Mouse (Mus musculus) neural tube, embryonic 11.5 days (tissue): ENCODE results near the gene Lysmd3. TPM values are rescaled to one million over a fixed set of nuclear protein-coding genes. Genes with fewer than 3 reads are reported as not detected.

Experiments used
- ATAC-seq: fragments of 200-750 bp; cut with Nextera tagmentation; 2 replicates; pipeline ENCODE4 v1.8.0; 2017; ENCODE audit warnings: moderate number of reproducible peaks, mild to moderate bottlenecking, moderate TSS enrichment, moderate library complexity; ENCODE audit not compliant: insufficient read depth, low FRiP score, low TSS enrichment
- DNase-seq: peaks from one replicate; pipeline ENCODE4 v3.0.0-alpha.2; 2015; ENCODE audit warnings: low spot score
- H3K27ac ChIP-seq: fragments of 300-500 bp; sonication (generic); 2 replicates; pipeline ENCODE4 v1.5.1; 2014; ENCODE audit warnings: low read depth, mild to moderate bottlenecking, low read length
- H3K27me3 ChIP-seq: fragments of 300-500 bp; sonication (generic); 2 replicates; pipeline ENCODE4 v1.6.1; 2014; ENCODE audit warnings: mild to moderate bottlenecking, low read length, mixed read lengths; ENCODE audit not compliant: control insufficient read depth, insufficient read depth
- H3K36me3 ChIP-seq: fragments of 300-500 bp; sonication (generic); 2 replicates; pipeline ENCODE4 v1.6.1; 2014; ENCODE audit warnings: mild to moderate bottlenecking, low read length, moderate library complexity, mixed read lengths; ENCODE audit not compliant: control insufficient read depth, insufficient read depth
- H3K4me1 ChIP-seq: fragments of 300-500 bp; sonication (generic); 2 replicates; pipeline ENCODE4 v1.6.1; 2014; ENCODE audit warnings: low read length, mixed read lengths; ENCODE audit not compliant: control insufficient read depth, insufficient read depth
- H3K4me2 ChIP-seq: fragments of 300-500 bp; sonication (generic); 2 replicates; pipeline ENCODE4 v1.6.1; 2014; ENCODE audit warnings: low read depth, mild to moderate bottlenecking, moderate library complexity
- H3K4me3 ChIP-seq: fragments of 300-500 bp; sonication (generic); 2 replicates; pipeline ENCODE4 v1.5.1; 2014; ENCODE audit warnings: low read depth, low read length
- H3K9ac ChIP-seq: fragments of 300-500 bp; sonication (generic); 2 replicates; pipeline ENCODE4 v1.6.1; 2014; ENCODE audit warnings: mild to moderate bottlenecking, low read length
- H3K9me3 ChIP-seq: fragments of 300-500 bp; sonication (generic); 2 replicates; pipeline ENCODE4 v1.6.1; 2016; ENCODE audit warnings: low read length; ENCODE audit not compliant: control insufficient read depth
- WGBS: fragments of 180-500 bp; shearing (Covaris S2); extraction: QIAGEN DNeasy Blood & Tissue Kit; methylation state at CpG from one replicate; pipeline ENCODE4 v1.1.7; 2014; 5-methylcytosine and 5-hydroxymethylcytosine counted together
- polyA plus RNA-seq: library from polyadenylated mRNA; unstranded; fragments of >200 nt; fragmentation: Nextera tagmentation; extraction: Ambion mirVana; gene quantifications from 2 replicates; pipeline ENCODE4 v1.2.1, GENCODE M21; 2014

Gene Lysmd3
- polyA plus RNA-seq, 1 experiment from 2014 or later, result 39.5 TPM

DNA sequence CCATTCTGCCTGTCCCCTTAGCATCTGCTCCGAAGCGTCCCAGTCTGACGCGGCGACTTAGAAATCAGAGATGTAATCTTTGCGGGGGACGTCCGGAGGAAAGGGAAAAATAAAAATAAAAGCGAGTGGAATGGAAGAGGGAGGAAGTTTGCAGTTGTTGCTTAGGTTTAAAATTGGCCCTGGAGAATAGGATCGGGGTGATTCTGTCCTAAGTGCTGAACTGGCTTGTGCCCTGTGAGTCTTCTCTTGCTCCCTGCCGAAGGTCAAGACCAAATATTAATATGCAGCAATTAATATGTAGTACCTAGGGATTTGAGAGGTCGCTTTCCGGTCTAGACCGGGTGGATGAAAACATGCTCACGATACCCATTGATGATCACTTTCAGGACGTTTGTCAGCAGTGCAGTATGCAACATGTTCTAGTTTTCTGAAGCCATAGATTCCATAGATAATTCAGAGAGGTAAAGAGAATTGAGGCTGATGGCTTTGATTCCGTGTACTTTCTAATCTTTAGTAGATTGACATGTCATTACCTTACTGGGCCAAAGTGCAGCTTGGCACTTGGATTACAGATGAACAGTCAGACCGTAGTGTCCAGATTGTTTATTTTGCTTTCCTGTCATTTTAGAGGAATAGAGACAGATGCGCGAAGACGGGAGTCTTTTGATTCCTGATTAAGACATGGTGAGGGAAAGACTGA lies 740 bp downstream of the Lysmd3 start:
- Histone ChIP-seq H3K9me3 (no peaks in the 10 kb centered on the region), H3K4me1 (no peaks in the 10 kb centered on the region; the same call in 1 of the 2 replicates), H3K9ac (peak overlapping the region; percentile 87), H3K27me3 (no peaks in the 10 kb centered on the region), H3K4me3 (peak overlapping the region; percentile 80), H3K27ac (peak overlapping the region; percentile 90; the same call in 1 of the 2 replicates), H3K36me3 (no peaks in the 10 kb centered on the region), H3K4me2 (peak overlapping the region; percentile 61)
- DNase-seq, result no peak
- WGBS, result 12% methylated on average over 21 of the region's 21 CpGs
- ATAC-seq, result peak; percentile 5; the same call in 1 of the 2 replicates

GRCm38 (mm10) chr13:81663566-81664330 lies 6.3 kb downstream of the Lysmd3 start:
- Histone ChIP-seq H3K9ac (no peak overlapping the region), H3K4me1 (no peaks in the 10 kb centered on the region; the same call in 1 of the 2 replicates), H3K27ac (no peak overlapping the region), H3K4me3 (no peak overlapping the region), H3K4me2 (no peak overlapping the region), H3K9me3 (no peaks in the 10 kb centered on the region), H3K36me3 (peaks cover 3% of the 10 kb centered on the region), H3K27me3 (no peaks in the 10 kb centered on the region)
- ATAC-seq (no peak), DNase-seq (no peak)
- 92% methylated on average over 12 of the region's 12 CpGs for WGBS

- H3K27me3 ChIP-seq, result no peaks in the 10 kb centered on the region
- no peak for DNase-seq
- no peak overlapping the region for H3K9ac ChIP-seq
- no peak overlapping the region for H3K4me2 ChIP-seq
- H3K4me1 ChIP-seq, result no peaks in the 10 kb centered on the region
- ATAC-seq, result no peak
- H3K27ac ChIP-seq, result no peak overlapping the region
- peaks cover 6% of the 10 kb centered on the region for H3K36me3 ChIP-seq
- H3K4me3 ChIP-seq, result no peak overlapping the region
- WGBS, result 88% methylated on average over 5 of the region's 5 CpGs
- no peaks in the 10 kb centered on the region for H3K9me3 ChIP-seq
These were observed 6.9 kb downstream of the Lysmd3 start for GRCm38 (mm10) chr13:81664331-81664698.

DNA sequence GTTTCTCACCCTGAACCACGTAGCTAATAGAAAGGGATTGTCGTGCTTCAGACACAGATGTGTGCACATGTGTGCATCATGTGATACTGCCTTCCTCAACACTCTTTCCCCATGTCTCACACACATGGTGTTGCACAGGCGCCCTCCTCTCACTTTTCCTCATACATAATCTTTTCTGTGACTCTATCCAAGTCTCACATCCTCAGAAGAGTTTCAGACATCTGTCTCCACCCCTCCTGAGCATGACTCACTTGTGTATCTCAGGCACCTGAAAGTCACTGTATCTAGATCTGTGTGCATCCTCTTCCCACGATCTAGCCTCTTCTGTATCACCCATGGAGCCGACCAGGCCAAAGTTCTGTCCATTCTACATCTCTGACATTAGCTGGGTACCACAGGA lies 10.2 kb downstream of the Lysmd3 start:
- WGBS, result 89% methylated on average over 5 of the region's 5 CpGs
- DNase-seq, result no peak
- H3K9ac ChIP-seq, result no peak overlapping the region

DNA sequence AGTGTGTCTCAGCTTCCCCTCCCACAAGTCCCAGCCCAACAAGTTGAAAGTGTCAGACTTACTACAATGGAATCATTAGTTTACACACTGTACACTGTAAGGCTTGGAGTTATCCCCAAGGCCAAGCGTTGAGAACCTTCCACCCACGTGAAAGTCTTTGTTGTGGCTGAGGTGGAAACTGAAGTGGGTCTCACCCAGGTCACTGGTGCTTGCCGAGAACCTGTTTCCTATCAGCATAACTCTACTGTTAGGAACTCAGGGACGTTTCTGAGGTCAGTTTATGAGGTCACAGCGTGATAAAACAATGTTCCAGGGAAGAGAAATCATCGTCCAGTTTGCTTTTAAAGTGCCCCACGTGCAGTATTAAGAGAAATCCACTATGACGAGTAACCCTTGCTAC lies 17.9 kb downstream of the Lysmd3 start:
- Histone ChIP-seq H3K4me1 (no peaks in the 10 kb centered on the region), H3K27me3 (no peaks in the 10 kb centered on the region), H3K4me2 (no peak overlapping the region), H3K4me3 (no peak overlapping the region), H3K9me3 (no peaks in the 10 kb centered on the region), H3K36me3 (no peaks in the 10 kb centered on the region; the same call in 1 of the 2 replicates), H3K9ac (no peak overlapping the region), H3K27ac (no peak overlapping the region)
- ATAC-seq, result no peak
- DNase-seq, result no peak
- 85% methylated on average over 8 of the region's 8 CpGs for WGBS

More for the DNA sequence above, 10.2 kb downstream of the Lysmd3 start:
- Histone ChIP-seq H3K4me1 (no peaks in the 10 kb centered on the region), H3K27ac (no peak overlapping the region), H3K9me3 (no peaks in the 10 kb centered on the region), H3K4me3 (no peak overlapping the region), H3K4me2 (no peak overlapping the region), H3K27me3 (no peaks in the 10 kb centered on the region), H3K36me3 (peaks cover 8% of the 10 kb centered on the region)
- no peak for ATAC-seq

GRCm38 (mm10) chr13:81683107-81683506 lies 25.6 kb downstream of the Lysmd3 start:
- Histone ChIP-seq H3K4me3 (no peak overlapping the region), H3K9me3 (no peaks in the 10 kb centered on the region), H3K27ac (no peak overlapping the region), H3K4me2 (no peak overlapping the region), H3K27me3 (no peaks in the 10 kb centered on the region), H3K4me1 (no peaks in the 10 kb centered on the region), H3K36me3 (no peaks in the 10 kb centered on the region), H3K9ac (no peak overlapping the region)
- ATAC-seq, result no peak
- no peak for DNase-seq
- 92% methylated on average over 3 of the region's 3 CpGs for WGBS

- Histone ChIP-seq H3K4me3 (no peak overlapping the region), H3K27me3 (no peaks in the 10 kb centered on the region), H3K9ac (no peak overlapping the region), H3K27ac (no peak overlapping the region), H3K4me2 (no peak overlapping the region), H3K4me1 (no peaks in the 10 kb centered on the region), H3K9me3 (no peaks in the 10 kb centered on the region), H3K36me3 (no peaks in the 10 kb centered on the region)
- no peak for ATAC-seq
- DNase-seq, result no peak
- 91% methylated on average over 5 of the region's 5 CpGs for WGBS
These were observed 26.8 kb downstream of the Lysmd3 start for GRCm38 (mm10) chr13:81684258-81684657.

- no peak for ATAC-seq
- 93% methylated on average over 3 of the region's 3 CpGs for WGBS
These were observed 27.4 kb downstream of the Lysmd3 start for GRCm38 (mm10) chr13:81684884-81685283.

GRCm38 (mm10) chr13:81689587-81689986 lies 32.1 kb downstream of the Lysmd3 start:
- WGBS, result 85% methylated on average over 3 of the region's 3 CpGs
- no peaks in the 10 kb centered on the region for H3K36me3 ChIP-seq
- H3K4me2 ChIP-seq, result no peak overlapping the region
- H3K9ac ChIP-seq, result no peak overlapping the region
- no peak overlapping the region for H3K27ac ChIP-seq
- no peaks in the 10 kb centered on the region for H3K27me3 ChIP-seq
- H3K9me3 ChIP-seq, result no peaks in the 10 kb centered on the region
- no peaks in the 10 kb centered on the region for H3K4me1 ChIP-seq
- no peak overlapping the region for H3K4me3 ChIP-seq
- DNase-seq, result no peak
- ATAC-seq, result no peak

More at GRCm38 (mm10) chr13:81684884-81685283, 27.4 kb downstream of the Lysmd3 start:
- Histone ChIP-seq H3K4me2 (no peak overlapping the region), H3K27ac (no peak overlapping the region), H3K4me3 (no peak overlapping the region), H3K9ac (no peak overlapping the region), H3K4me1 (no peaks in the 10 kb centered on the region), H3K9me3 (no peaks in the 10 kb centered on the region), H3K27me3 (no peaks in the 10 kb centered on the region), H3K36me3 (no peaks in the 10 kb centered on the region)
- no peak for DNase-seq
